Mouse (Mus musculus): Measurements from ENCODE around the gene Irgc1. TPM values are rescaled to one million over a fixed set of nuclear protein-coding genes. Genes with fewer than 3 reads are reported as not detected.

The Irgc1 gene
- total RNA-seq, 2 experiments from 2014 or later: not detected

- DNase-seq (ENCODE audit: low spot score): no peak
- intact Hi-C loops (cut with DNase I): no loop called here
Measured at GRCm38 (mm10) chr7:24442313-24442712, 9.8 kb downstream of the Irgc1 start.

DNA sequence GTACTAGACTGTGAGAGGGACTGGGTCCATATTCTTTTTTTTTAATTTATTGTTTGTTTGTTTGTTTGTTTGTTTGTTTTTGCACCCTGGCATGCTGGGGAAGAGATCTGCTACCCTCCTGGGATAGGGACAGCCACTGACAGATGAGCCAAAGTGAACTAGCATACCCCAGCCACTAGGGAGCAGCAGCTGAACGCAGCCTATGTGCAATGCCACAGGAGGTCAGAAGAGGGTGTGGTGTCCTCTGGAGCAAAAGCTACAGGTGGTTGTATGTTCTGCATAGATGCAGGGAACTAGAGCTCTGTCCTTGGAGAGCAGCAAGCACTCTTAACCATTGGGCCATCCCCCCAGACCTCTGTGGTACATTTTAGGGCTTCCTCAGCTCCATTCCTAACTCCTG, 10.3 kb downstream of the Irgc1 start:
- peak; percentile 31 for DNase-seq (ENCODE audit: low spot score)
- intact Hi-C loops (cut with DNase I): loop anchor here (1.0 kb wide), 1 partner anchor 32 kb away; no protein-coding TSS in a partner anchor

- DNase-seq (ENCODE audit: low spot score): no peak
- intact Hi-C loops (cut with DNase I): no loop called here
Measured at GRCm38 (mm10) chr7:24439891-24440290, 12.2 kb downstream of the Irgc1 start.

DNA sequence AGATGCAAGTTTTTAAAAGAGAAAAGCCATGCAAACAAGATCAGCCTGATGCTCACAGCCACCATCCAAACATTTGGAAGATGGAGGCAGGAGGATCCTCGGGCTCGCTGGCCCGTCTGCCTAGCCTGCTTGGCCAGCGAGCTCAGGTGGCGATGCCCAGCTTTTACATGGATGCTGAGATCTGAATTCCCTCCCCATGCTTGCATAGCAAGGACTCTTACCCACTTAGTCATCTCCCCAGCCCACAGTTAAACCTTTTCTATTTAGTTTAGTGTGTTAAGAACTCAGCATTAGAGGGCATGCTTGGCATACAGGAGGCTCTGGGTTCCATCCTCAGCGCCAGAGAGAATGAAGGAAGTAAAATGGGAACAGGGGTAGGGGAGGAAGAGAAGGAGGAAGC, 12.9 kb downstream of the Irgc1 start:
- intact Hi-C loops (cut with DNase I): no loop called here
- no peak for DNase-seq (ENCODE audit: low spot score)

DNA sequence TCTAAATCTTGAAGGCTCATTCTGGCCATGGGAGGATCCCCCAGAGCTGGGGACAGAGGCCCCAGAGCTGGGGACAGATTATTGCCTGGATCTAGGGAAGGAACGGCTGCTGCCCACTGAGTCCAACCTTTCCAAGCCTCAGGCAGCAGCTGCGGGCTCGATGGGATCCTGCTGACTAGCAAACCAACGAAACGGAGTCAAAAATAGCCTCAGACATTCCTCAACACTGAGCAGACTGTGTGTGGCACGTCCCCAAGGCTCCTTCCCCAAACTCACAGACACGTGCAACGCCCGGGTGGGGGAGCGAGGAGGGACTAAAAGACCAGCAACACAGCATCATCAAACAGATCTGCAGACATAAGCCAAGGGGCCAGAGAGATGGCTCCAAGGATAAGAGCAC, 14.1 kb downstream of the Irgc1 start:
- intact Hi-C loops (cut with DNase I): no loop called here
- no peak for DNase-seq (ENCODE audit: low spot score)

DNA sequence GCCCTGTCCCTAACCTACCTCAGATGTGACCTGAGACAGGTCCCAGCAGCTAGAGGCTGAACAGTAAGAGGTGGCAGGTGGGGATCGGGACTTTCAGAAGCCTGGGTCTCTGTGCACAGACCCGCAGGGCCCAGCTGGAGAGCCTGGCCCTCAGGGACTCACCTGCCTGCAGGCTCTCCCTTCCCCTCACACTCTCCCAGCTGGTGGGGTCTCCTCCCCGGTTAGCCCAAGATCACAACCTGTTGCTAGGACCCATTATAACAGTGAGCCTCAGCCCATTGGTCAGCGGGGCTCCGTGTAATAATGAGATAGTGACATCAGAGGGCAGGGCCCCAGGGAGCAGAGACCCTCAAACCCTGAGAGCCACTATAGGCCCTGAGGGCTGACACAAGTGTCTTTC, 16.8 kb downstream of the Irgc1 start:
- intact Hi-C loops (cut with DNase I): no loop called here
- DNase-seq (ENCODE audit: low spot score): no peak

DNA sequence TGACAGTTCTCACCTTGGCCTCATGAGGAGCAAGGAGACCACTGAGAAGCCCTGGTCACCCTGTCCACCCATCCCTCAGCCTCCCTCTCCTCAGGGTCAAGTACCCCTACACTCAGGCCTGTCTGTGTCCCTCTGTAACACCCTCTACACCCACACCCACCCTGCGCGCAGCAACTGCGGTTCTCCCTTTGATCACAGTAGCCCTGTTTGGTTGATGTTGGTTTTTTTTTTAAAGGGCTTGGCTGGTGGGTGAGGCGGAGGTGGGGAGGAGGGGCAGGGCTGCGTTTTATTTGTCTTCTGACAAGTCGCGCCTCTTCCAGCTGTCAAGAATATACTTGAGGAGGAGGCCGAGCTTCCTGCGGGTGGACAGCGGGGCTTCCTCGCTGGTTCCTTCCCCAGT, 20.4 kb downstream of the Irgc1 start:
- intact Hi-C loops (cut with DNase I): no loop called here
- no peak for DNase-seq (ENCODE audit: low spot score)

DNA sequence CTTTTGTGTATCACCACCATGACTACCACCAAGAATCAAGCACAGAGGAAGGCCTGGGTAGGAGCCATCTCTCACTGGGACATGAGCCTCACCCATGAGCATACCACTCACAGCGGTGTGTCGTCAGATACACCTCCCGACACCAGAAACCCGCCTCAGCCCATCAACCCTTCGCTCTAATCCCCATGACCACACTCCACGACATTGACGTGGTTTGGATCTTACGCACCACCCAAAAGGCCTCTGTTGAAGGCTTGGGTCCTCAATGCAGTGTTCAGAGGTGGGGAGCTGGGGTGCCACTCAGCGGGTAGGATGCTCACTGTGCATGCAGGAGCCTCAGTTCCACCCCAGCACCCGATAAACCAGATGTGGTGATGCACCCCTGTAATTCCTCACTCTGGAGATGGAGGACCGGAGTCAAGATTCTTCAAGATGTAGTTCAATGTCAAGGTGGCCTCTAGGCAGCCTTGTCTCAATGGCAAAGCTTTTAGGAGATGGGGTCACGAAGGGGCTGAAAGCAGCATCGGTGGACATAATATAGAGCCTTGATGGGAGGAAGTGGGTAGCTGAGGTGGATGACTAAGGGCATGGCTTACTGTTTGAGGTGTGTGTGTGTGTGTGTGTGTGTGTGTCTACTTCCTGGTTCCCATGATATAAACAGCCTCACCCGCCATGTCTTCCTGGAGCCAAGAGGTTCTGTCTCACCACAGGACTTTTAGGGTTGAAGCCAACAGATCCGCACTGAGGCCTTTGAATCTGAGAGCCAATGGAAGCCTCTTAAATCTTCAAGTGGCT, 21.3 kb downstream of the Irgc1 start:
- intact Hi-C loops (cut with DNase I): no loop called here
- no peak for DNase-seq (ENCODE audit: low spot score)

- DNase-seq (ENCODE audit: low spot score): no peak
- intact Hi-C loops (cut with DNase I): no loop called here
Measured at GRCm38 (mm10) chr7:24429413-24430112, 22.5 kb downstream of the Irgc1 start.

GRCm38 (mm10) chr7:24428725-24429124, 23.4 kb downstream of the Irgc1 start:
- DNase-seq (ENCODE audit: low spot score): no peak
- intact Hi-C loops (cut with DNase I): no loop called here

DNA sequence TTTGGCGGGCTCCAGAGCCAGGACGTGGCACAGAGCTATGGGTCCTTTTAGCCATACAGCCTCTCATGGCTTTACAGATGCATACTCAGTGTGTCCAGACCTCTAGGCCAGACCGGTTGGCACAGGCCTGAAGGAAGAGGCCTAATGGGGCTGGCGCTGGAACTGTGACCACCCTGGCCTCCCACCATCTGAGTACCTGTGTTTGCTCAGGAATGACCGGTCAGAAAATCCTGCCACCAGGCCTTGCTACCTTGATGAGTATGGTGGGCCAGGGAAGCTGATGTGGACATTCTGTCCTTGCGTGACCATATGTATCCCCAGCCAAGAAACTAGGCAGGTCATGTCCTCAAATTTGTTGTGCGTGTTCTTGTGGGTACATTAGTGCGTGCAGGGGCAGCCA, 24.9 kb downstream of the Irgc1 start:
- no peak for DNase-seq (ENCODE audit: low spot score)
- intact Hi-C loops (cut with DNase I): no loop called here

DNA sequence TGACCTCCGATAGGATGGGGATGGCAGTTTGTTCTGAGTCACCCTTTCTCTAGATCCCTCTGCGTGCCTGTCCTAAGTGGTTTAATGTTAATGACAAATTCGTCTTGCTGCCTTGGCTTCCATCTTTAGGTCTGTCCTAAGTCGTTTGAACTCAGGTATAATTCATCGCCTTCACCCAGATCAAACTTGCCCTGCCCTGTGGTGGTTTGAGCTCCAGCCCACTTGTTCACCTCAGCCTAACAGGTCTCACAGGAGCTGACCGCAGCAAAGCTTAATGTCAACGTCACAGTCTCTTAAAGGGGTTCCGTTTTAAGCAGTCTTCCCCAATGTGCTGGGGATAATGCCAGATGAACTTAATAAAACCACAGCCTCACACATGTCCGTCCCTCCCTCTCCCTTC, 26.2 kb downstream of the Irgc1 start:
- no peak for DNase-seq (ENCODE audit: low spot score)
- intact Hi-C loops (cut with DNase I): no loop called here

DNA sequence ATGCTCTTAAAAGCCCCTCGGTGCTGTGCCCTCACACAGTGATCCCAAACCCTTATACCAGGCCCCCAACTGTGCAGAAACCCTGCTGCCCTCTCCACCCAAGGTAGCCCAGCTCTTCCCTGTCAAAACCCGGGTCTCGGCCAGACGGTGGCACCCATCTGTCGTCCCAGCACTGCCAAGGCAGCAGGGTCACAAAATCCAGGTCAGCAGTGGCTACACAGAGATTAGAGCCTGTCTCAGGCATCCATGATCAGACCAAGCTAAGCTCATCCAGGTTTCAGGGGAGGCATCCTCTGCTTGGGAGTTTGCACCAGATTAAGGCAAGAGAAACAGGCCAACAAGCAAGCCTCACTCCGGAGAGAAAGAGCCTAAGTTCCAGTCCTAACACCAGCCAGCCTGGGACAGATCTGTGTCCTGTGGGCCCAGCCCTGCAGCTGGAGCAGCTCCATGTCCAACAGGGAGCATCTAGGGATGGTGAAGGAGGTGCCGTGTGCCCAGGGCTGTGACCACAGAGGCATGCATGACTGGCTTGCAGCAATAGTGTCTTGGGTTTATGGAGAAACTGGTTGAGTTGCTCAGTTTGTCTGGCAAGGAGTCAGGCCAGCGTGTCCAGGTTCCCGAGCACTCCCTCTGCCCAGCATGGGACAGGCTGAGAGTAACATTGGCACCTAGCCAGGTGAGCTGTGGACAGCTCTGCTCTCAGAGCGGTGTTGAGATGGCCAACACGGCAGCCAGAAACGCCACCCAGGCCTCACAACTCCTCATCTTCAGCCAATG, 28.0 kb downstream of the Irgc1 start:
- intact Hi-C loops (cut with DNase I): no loop called here
- DNase-seq (ENCODE audit: low spot score): no peak

DNA sequence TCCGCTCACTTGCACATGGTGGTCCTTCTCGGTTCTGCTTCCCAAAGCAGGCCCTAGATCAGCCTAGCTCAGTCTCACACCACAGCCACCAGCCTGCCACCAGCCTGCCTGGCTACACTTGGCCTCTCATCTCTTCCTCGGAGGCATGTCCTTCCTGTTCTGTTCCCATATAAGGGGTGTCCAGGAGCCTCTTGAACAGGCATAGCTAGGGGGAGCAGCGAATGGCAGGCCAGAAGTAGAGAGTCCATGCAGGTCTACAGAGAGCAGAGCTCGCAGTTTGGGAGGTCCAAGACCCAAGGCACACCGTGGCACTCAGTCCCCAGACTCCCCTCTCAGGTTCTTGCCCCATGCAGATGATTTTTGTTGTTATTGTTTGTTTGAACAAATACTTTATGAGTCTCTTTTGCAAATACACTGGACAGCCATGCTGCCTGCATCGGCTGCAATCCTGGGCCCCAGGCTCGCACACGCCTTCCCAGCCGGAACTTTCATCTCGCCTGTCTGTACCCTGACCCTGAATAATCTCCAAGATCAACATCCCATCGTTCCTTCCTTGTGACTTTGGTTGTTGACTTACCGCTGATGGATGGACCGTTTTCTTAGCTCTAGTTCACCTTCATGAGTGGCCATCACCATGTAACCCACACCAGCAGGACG, 28.9 kb downstream of the Irgc1 start:
- intact Hi-C loops (cut with DNase I): no loop called here
- DNase-seq (ENCODE audit: low spot score): no peak

GRCm38 (mm10) chr7:24422251-24422650, 29.8 kb downstream of the Irgc1 start:
- intact Hi-C loops (cut with DNase I): no loop called here
- no peak for DNase-seq (ENCODE audit: low spot score)

- intact Hi-C loops (cut with DNase I): no loop called here
- DNase-seq (ENCODE audit: low spot score): no peak
Measured at GRCm38 (mm10) chr7:24421648-24422047, 30.4 kb downstream of the Irgc1 start.

DNA sequence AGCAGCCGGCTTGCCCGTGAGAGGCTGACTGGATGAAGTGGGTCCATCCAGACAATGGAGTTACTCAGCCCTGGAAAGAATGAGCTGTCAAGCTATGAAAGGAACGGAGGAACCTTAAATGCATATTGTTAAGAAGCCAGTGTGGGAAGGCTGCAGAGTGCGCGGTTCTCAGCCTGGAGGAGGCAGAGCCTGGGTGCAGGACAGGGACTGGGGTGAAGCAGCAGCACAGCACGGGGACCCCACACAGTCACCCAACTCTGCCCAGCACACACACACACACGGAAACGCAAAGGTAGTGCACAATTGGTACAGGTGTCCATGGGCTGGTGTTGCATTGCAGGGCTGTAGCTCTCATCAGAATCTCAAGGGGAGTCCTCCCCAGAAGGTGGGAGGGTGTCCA, 32.5 kb downstream of the Irgc1 start:
- no peak for DNase-seq (ENCODE audit: low spot score)
- intact Hi-C loops (cut with DNase I): no loop called here

DNA sequence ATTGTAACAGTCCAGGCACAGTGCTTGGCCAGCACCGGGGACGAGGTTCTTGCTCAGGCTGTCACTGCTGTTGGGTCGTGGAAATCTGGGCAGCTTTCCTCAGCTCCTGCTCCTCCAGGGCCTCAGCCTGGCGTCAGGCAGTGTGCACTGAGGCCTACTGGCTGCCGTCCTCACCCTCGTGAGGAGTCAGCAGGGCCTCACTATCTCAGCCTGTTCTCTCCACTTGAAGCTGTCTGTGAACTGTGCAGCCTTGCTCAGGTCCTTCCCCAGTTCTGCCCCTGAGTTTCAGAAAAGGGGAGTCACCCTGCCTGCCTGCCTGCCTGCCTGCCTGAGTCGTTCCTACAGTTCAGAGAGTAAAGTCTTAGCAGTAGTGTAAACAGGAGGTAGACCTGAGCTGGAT, 36.8 kb downstream of the Irgc1 start:
- intact Hi-C loops (cut with DNase I): no loop called here
- no peak for DNase-seq (ENCODE audit: low spot score)

DNA sequence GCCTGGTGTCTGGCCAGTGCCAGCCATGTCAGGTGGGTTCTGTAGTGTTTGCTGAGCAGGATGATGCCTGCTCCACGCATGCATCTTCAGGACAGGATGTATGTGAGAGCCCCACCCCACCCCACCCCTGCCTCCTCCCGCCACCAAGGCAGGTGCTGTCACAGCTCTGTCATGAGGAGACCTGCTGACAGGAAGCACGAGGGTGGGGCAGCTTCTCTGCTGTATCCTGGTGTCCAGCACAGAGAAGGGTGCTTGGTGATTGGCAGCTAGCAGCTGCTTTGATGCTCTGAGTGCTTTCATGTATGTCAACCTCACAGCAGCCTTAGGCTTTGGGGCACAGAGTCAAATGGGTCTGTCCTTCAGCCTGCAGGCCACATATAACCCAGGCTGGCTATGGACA, 38.5 kb downstream of the Irgc1 start:
- intact Hi-C loops (cut with DNase I): no loop called here
- no peak for DNase-seq (ENCODE audit: low spot score)

DNA sequence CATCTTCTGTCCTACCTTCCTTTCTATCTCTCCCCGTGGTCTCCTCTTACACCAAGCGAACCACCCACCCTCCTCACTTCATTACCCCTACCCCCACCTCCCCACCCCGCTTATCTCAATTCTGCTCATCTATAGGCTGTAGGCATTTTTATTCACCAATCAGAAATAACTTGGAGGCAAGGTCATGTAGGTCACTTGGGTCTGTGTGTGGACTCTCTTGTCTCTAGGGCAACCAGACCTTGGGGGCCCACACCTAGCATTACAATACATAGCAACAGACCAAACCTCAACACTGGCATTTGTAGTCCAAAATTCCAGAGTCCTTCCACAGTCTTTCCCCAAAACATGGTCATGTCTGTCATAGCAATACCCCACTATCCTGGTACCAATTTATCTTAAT, 41.3 kb downstream of the Irgc1 start:
- no peak for DNase-seq (ENCODE audit: low spot score)
- intact Hi-C loops (cut with DNase I): no loop called here

All from heart, postnatal 25 days (tissue).